ENCODE assay signal across 11 mouse cellular contexts in genomic region chr2:48908866-48909265, GRCm38 (mm10). TPM values are rescaled to one million over a fixed set of nuclear protein-coding genes. Genes with fewer than 3 reads are reported as not detected.
DNase-seq lines count a peak whose midpoint lies in the region; ATAC-seq and TF ChIP-seq lines count a peak whose summit lies in the region.
"Had no signal": no experiment of that assay in that cellular context is flagged by ENCODE, and none has a peak within 500 bp of the region (broad histone marks: within the 10 kb centered on the region; RNA-seq: fewer than 3 reads in every experiment).

No protein-coding gene starts in this region.

- no peaks in the 10 kb centered on the region for H3K4me1 ChIP-seq in forebrain, embryonic 14.5 days (ENCODE audit: control insufficient read depth, insufficient read depth, low read length)
- H3K4me1 ChIP-seq in forebrain, embryonic 16.5 days (replicated peaks; ENCODE audit: control insufficient read depth, insufficient read depth, low read length), result no peaks in the 10 kb centered on the region
- no peaks in the 10 kb centered on the region for H3K4me1 ChIP-seq in liver, embryonic 14.5 days (replicated peaks; ENCODE audit: control insufficient read depth in 2 of 2, insufficient read depth in 2 of 2, low read length in 1 of 2)
- H3K4me1 ChIP-seq: embryonic facial prominence, embryonic 12.5 days; limb, embryonic 12.5 days; neural tube, embryonic 13.5 days had no signal

- TF ChIP-seq EP300 in liver, embryonic 14.5 days (IDR thresholded peaks at IDR 0.05; ENCODE audit: low read depth), result no peak

- peak; percentile 72 for DNase-seq in forebrain, embryonic 14.5 days (ENCODE audit: low spot score)
- no peak for DNase-seq in liver, embryonic 14.5 days (ENCODE audit: low read depth in 3 of 3, low spot score in 3 of 3)
- no peak for DNase-seq in liver
- DNase-seq in c-Kit-positive CD71-positive TER-119-positive erythroid progenitor cells, embryonic 14.5 days (ENCODE audit: low spot score), result peak; percentile 3
- DNase-seq in retina, embryonic 14.5 days (ENCODE audit: low spot score), result peak; percentile 57
- DNase-seq in adrenal gland, postnatal 25 days, result no peak
- no peak for DNase-seq in urinary bladder, postnatal 4 days (ENCODE audit: low spot score in 2 of 2)

- no peak overlapping the region for H3K4me2 ChIP-seq in forebrain, embryonic 14.5 days (ENCODE audit: low read length)
- no peak overlapping the region for H3K4me2 ChIP-seq in forebrain, embryonic 16.5 days (ENCODE audit: low read length)
- no peak overlapping the region for H3K4me2 ChIP-seq in liver, embryonic 14.5 days (ENCODE audit: low read depth)
- H3K4me2 ChIP-seq: embryonic facial prominence, embryonic 12.5 days; limb, embryonic 12.5 days; neural tube, embryonic 13.5 days had no signal

- TF ChIP-seq CTCF in liver, embryonic 14.5 days (IDR thresholded peaks at IDR 0.05; ENCODE audit: low read depth), result peak; percentile 34; the same call in 1 of the 2 replicates

- WGBS in forebrain, embryonic 14.5 days, result 59% methylated on average over 2 of the region's 2 CpGs
- WGBS in forebrain, embryonic 16.5 days, result 54% methylated on average over 2 of the region's 2 CpGs
- 51% methylated on average over 2 of the region's 2 CpGs for WGBS in liver, embryonic 14.5 days (ENCODE audit: insufficient replicate concordance)

- ATAC-seq in forebrain, embryonic 14.5 days, result 0 out of 2 replicates have a peak, but pooled peaks have one; percentile 44
- no peak for ATAC-seq in forebrain, embryonic 16.5 days
- ATAC-seq in liver, embryonic 14.5 days (ENCODE audit: insufficient read depth), result no peak

- peaks cover 29% of the 10 kb centered on the region for H3K36me3 ChIP-seq in forebrain, embryonic 14.5 days (ENCODE audit: control insufficient read depth, insufficient read depth, low read length)
- peaks cover 11% of the 10 kb centered on the region for H3K36me3 ChIP-seq in forebrain, embryonic 16.5 days (ENCODE audit: control insufficient read depth, insufficient read depth)
- peaks cover 21% of the 10 kb centered on the region for H3K36me3 ChIP-seq in liver, embryonic 14.5 days (replicated peaks; ENCODE audit: control insufficient read depth, insufficient read depth, low read depth)

- no peak overlapping the region for H3K27ac ChIP-seq in forebrain, embryonic 14.5 days (ENCODE audit: low read depth, low read length)
- H3K27ac ChIP-seq in forebrain, embryonic 16.5 days (ENCODE audit: low read length), result no peak overlapping the region
- no peak overlapping the region for H3K27ac ChIP-seq in liver, embryonic 14.5 days
- H3K27ac ChIP-seq: embryonic facial prominence, embryonic 12.5 days; limb, embryonic 12.5 days; neural tube, embryonic 13.5 days had no signal

- no peak overlapping the region for H3K4me3 ChIP-seq in forebrain, embryonic 14.5 days (ENCODE audit: low read depth, low read length)
- H3K4me3 ChIP-seq in forebrain, embryonic 16.5 days (replicated peaks; ENCODE audit: low read length), result no peak overlapping the region
- H3K4me3 ChIP-seq in liver, embryonic 14.5 days (ENCODE audit: insufficient read depth in 1 of 2, low read depth in 2 of 2, low read length in 2 of 2), result no peak overlapping the region
- H3K4me3 ChIP-seq: embryonic facial prominence, embryonic 12.5 days; limb, embryonic 12.5 days; neural tube, embryonic 13.5 days had no signal

- H3K9me3 ChIP-seq in forebrain, embryonic 14.5 days (replicated peaks; ENCODE audit: control insufficient read depth, low read length), result no peaks in the 10 kb centered on the region
- no peaks in the 10 kb centered on the region for H3K9me3 ChIP-seq in forebrain, embryonic 16.5 days (ENCODE audit: control insufficient read depth, low read length)
- H3K9me3 ChIP-seq in liver, embryonic 14.5 days (ENCODE audit: control insufficient read depth, low read length), result no peaks in the 10 kb centered on the region
- H3K9me3 ChIP-seq: embryonic facial prominence, embryonic 12.5 days; limb, embryonic 12.5 days; neural tube, embryonic 13.5 days had no signal

- no peaks in the 10 kb centered on the region for H3K27me3 ChIP-seq in forebrain, embryonic 14.5 days (replicated peaks; ENCODE audit: control insufficient read depth, insufficient read depth, low read length)
- no peaks in the 10 kb centered on the region for H3K27me3 ChIP-seq in forebrain, embryonic 16.5 days (replicated peaks; ENCODE audit: control insufficient read depth, insufficient read depth, low read length)
- no peaks in the 10 kb centered on the region for H3K27me3 ChIP-seq in liver, embryonic 14.5 days (ENCODE audit: control insufficient read depth, insufficient read depth, low read length)
- H3K27me3 ChIP-seq: embryonic facial prominence, embryonic 12.5 days; limb, embryonic 12.5 days; neural tube, embryonic 13.5 days had no signal

- H3K9ac ChIP-seq in forebrain, embryonic 14.5 days (ENCODE audit: low read length), result no peak overlapping the region
- no peak overlapping the region for H3K9ac ChIP-seq in forebrain, embryonic 16.5 days (replicated peaks; ENCODE audit: low read depth, low read length)
- H3K9ac ChIP-seq in liver, embryonic 14.5 days (replicated peaks), result no peak overlapping the region
- H3K9ac ChIP-seq: embryonic facial prominence, embryonic 12.5 days; limb, embryonic 12.5 days; neural tube, embryonic 13.5 days had no signal

RNA-seq across cellular contexts. Expression of gene Mbd5, which starts 40.4 kb away (rescaled TPM):
- polyA plus RNA-seq in forebrain, embryonic 14.5 days (2014; fragmentation: Nextera tagmentation; extraction: Ambion mirVana), result 27.2 and 34.2 TPM in 2 replicates
- 36.8 and 40.1 TPM in 2 replicates for polyA plus RNA-seq in forebrain, embryonic 16.5 days (2015; fragmentation: Nextera tagmentation; extraction: Ambion mirVana)
- polyA plus RNA-seq in liver, embryonic 14.5 days (2012; rRNA removed), result 1.6 and 1.8 TPM in 2 replicates
- polyA plus RNA-seq in liver, embryonic 14.5 days (2014; fragmentation: Nextera tagmentation; extraction: Ambion mirVana), result 5.7 TPM in 2 replicates
- 51.8 and 60.5 TPM in 2 replicates for total RNA-seq in adrenal gland, postnatal 25 days (2021)

RNA-seq across cellular contexts. Expression of gene Orc4, which starts 41.2 kb away (rescaled TPM):
- 96.1 and 107 TPM in 2 replicates for polyA plus RNA-seq in forebrain, embryonic 14.5 days (2014; fragmentation: Nextera tagmentation; extraction: Ambion mirVana)
- polyA plus RNA-seq in forebrain, embryonic 16.5 days (2015; fragmentation: Nextera tagmentation; extraction: Ambion mirVana), result 110 and 118 TPM in 2 replicates
- polyA plus RNA-seq in liver, embryonic 14.5 days (2012; rRNA removed), result 18.2 and 22.0 TPM in 2 replicates
- 37.4 and 40.4 TPM in 2 replicates for polyA plus RNA-seq in liver, embryonic 14.5 days (2014; fragmentation: Nextera tagmentation; extraction: Ambion mirVana)
- 77.8 and 78.0 TPM in 2 replicates for total RNA-seq in adrenal gland, postnatal 25 days (2021)

Comparison
In these comparisons a context has a peak if more than half of its experiments do, and no peak if none do; other contexts are left out.
1. DNase-seq: peak in forebrain, embryonic 14.5 days (single experiment), c-Kit-positive CD71-positive TER-119-positive erythroid progenitor cells, embryonic 14.5 days (single experiment) and retina, embryonic 14.5 days (single experiment); none in liver, embryonic 14.5 days (0 of 3), liver (single experiment), adrenal gland, postnatal 25 days (single experiment) and urinary bladder, postnatal 4 days (0 of 2).